Mouse (Mus musculus) forebrain, embryonic 10.5 days (tissue): ENCODE results near the gene Pcdh15. TPM values are rescaled to one million over a fixed set of nuclear protein-coding genes. Genes with fewer than 3 reads are reported as not detected.

Source experiments
- DNase-seq: peaks from one replicate; pipeline ENCODE4 v3.0.0-alpha.2; 2017; ENCODE audit warnings: low spot score; ENCODE audit errors: extremely low spot score
- H3K27ac ChIP-seq: fragments of 300-500 bp; sonication (generic); 2 replicates; pipeline ENCODE4 v1.5.1; 2016; ENCODE audit warnings: mild to moderate bottlenecking
- H3K27me3 ChIP-seq: fragments of 300-500 bp; sonication (generic); 2 replicates; pipeline ENCODE4 v1.6.1; 2016; ENCODE audit warnings: mild to moderate bottlenecking; ENCODE audit not compliant: poor library complexity, severe bottlenecking
- H3K36me3 ChIP-seq: fragments of 300-500 bp; sonication (generic); replicated peaks from 2 replicates; pipeline ENCODE4 v1.6.1; 2016; ENCODE audit warnings: mild to moderate bottlenecking, moderate library complexity
- H3K4me1 ChIP-seq: fragments of 300-500 bp; sonication (generic); 2 replicates; pipeline ENCODE4 v1.6.1; 2016
- H3K4me3 ChIP-seq: fragments of 300-500 bp; sonication (generic); 2 replicates; pipeline ENCODE4 v1.5.1; 2016; ENCODE audit warnings: mild to moderate bottlenecking, moderate library complexity
- H3K9me3 ChIP-seq: fragments of 300-500 bp; sonication (generic); 2 replicates; pipeline ENCODE4 v1.6.1; 2016; ENCODE audit warnings: mild to moderate bottlenecking, moderate library complexity
- WGBS: fragments of 180-500 bp; shearing (Covaris S2); methylation state at CpG from one replicate; pipeline ENCODE4 v1.1.7; 2016; 5-methylcytosine and 5-hydroxymethylcytosine counted together
- polyA plus RNA-seq: library from polyadenylated mRNA; unstranded; fragments of >200 nt; fragmentation: Nextera tagmentation; extraction: Ambion mirVana; gene quantifications from 2 replicates; pipeline ENCODE4 v1.2.1, GENCODE M21; 2016

The Pcdh15 gene
- polyA plus RNA-seq, 1 experiment from 2014 or later, result 0.24 TPM

DNA sequence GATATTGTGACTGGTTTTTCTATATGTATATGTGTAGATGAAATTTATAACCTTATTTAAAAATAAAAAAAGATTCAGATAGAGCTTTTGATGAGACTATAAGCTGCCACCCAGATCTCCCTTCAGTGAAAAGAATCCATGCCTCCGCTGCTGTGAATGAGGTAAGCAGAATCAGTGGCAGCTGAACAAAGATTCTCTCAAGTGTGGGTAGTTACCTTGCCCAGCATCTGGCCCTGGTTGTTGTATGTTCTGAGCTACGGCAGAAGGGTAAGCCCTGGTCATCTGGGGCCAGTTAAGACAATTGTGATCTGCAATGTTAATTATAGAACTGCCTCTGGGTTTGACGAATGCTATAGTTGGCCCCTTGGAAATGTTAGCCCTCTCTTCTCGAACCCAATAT is 1316.2 kb downstream of the Pcdh15 start:
- no peak overlapping the region for H3K27ac ChIP-seq
- no peaks in the 10 kb centered on the region for H3K4me1 ChIP-seq
- no peaks in the 10 kb centered on the region for H3K36me3 ChIP-seq
- H3K9me3 ChIP-seq, result no peaks in the 10 kb centered on the region
- no peak for DNase-seq
- H3K4me3 ChIP-seq, result no peak overlapping the region
- H3K27me3 ChIP-seq, result no peaks in the 10 kb centered on the region
- WGBS, result 62% methylated on average over 4 of the region's 4 CpGs

DNA sequence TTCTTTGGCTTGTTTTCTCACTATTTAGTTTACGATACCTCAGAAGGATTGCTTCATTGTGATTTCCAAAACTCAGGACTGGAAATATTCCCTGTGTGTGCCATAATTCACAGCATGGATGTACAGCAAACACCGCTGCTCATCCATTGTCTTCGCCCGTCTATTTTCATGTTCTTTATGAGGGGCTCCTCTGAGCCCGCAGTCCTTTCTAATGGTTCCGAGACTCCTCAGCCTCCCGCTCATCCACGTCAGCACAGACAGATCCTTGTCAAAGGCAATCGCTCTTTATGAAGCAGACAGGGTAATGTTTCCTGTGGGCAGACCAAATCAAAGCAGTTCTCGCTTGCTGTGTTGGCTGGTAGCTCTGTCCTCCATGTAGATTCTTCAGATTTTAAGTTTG is 1316.8 kb downstream of the Pcdh15 start:
- WGBS, result 88% methylated on average over 10 of the region's 10 CpGs

DNA sequence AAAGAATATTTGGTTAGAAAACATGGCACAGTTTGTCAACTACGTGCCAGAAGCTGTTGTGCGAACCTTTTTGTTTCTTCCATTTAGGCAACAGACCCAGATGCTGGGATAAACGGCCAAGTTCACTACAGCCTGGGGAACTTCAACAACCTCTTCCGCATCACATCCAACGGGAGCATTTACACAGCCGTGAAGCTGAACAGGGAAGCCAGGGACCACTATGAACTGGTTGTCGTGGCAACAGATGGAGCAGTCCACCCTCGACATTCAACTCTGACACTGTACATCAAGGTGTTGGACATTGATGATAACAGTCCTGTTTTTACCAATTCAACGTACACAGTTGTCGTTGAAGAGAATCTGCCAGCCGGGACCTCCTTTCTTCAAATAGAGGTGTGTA is 1350.9 kb downstream of the Pcdh15 start:
- no peak overlapping the region for H3K27ac ChIP-seq
- no peaks in the 10 kb centered on the region for H3K9me3 ChIP-seq
- H3K36me3 ChIP-seq, result no peaks in the 10 kb centered on the region
- no peak for DNase-seq
- 94% methylated on average over 11 of the region's 11 CpGs for WGBS
- no peak overlapping the region for H3K4me3 ChIP-seq
- H3K4me1 ChIP-seq, result no peaks in the 10 kb centered on the region
- no peaks in the 10 kb centered on the region for H3K27me3 ChIP-seq

More for the DNA sequence above, 1316.8 kb downstream of the Pcdh15 start:
- Histone ChIP-seq H3K9me3 (no peaks in the 10 kb centered on the region), H3K27ac (no peak overlapping the region), H3K36me3 (no peaks in the 10 kb centered on the region), H3K4me1 (no peaks in the 10 kb centered on the region), H3K27me3 (no peaks in the 10 kb centered on the region), H3K4me3 (no peak overlapping the region)
- DNase-seq, result no peak

DNA sequence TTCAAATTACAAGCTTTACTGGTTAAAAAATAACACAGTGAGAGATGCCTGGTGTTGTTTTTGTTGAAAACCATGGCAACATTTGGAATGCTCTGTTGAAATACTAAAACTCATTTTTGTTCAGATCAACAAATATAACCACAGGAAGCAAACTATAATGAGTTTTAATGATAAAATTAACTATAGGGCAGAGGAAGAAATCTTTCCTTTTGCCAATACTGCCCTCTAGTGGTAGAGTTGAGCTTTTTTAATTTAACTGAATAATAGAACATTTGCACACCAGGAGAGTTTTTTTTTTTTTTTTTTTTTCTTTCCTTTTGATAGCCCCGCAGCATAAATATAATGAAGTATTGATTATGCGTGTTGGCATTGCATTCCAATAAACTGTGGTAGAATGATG is 1364.8 kb downstream of the Pcdh15 start:
- DNase-seq, result no peak
- H3K9me3 ChIP-seq, result no peaks in the 10 kb centered on the region
- no peaks in the 10 kb centered on the region for H3K36me3 ChIP-seq
- WGBS, result 31% methylated on average over 2 of the region's 2 CpGs
- no peak overlapping the region for H3K27ac ChIP-seq
- no peaks in the 10 kb centered on the region for H3K4me1 ChIP-seq
- H3K27me3 ChIP-seq, result no peaks in the 10 kb centered on the region
- H3K4me3 ChIP-seq, result no peak overlapping the region

DNA sequence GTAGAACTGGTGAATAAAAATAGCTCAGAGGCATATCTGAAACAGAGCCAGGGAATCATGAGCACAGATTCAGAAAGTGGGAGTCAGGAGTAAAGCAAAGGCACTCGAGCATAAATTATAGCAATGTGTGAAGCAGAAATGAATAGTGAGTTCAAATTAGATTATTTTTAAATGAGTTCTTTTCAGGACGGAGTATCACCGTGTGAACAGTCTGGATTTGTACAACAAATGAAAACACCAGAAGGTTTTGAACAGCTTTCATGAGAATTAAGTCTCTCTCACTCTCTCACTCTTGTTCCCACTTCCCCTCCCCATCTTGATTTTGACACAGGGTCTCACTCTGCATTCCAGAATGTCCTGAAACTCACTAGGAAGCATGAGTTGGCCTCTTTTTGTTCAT is 1381.6 kb downstream of the Pcdh15 start:
- H3K27me3 ChIP-seq, result no peaks in the 10 kb centered on the region
- H3K9me3 ChIP-seq, result no peaks in the 10 kb centered on the region
- H3K27ac ChIP-seq, result no peak overlapping the region
- no peak overlapping the region for H3K4me3 ChIP-seq
- WGBS, result 88% methylated on average over 3 of the region's 3 CpGs
- no peak for DNase-seq
- H3K36me3 ChIP-seq, result no peaks in the 10 kb centered on the region
- no peaks in the 10 kb centered on the region for H3K4me1 ChIP-seq

DNA sequence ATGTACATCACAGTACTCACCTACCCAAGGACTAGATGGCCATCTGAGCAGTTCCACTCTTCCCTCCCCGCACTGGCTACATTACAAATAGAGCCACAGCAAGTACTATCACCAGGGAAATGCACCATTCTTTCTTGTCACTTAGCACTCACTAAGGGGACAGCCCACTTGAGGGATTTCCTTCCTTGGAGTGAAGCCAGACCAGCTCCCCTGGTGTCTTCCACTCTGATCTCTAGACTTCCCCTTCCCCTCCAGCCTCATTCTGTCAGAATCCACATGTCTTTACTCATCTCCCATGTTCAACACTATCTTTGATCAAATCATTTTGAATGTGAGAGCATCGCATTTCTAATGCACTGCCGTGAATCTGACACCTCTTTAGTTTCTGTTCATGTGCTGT is 1413.2 kb downstream of the Pcdh15 start:
- H3K4me3 ChIP-seq, result no peak overlapping the region
- 85% methylated on average over 3 of the region's 3 CpGs for WGBS
- peaks cover 4% of the 10 kb centered on the region; the same call in 1 of the 2 replicates for H3K4me1 ChIP-seq

DNA sequence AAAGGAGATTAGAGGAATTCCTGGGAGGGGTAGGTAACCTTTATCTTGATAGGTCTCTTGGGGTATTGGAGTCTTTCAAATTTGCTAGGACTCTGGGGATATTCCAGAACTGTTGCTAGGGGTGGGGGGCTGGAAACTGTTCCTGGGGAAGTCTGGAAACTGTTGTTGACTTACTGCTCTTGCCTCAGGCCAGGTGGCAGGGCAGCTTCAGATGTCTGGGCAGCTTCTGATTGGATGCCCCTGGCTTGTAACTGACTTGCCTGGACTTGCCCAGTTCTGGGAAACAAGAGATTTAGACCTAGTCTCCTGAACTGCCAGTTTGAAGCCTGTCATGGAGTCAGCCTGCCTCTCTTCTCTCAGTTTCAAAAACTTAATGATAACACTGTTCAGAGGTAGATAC is 1414.6 kb downstream of the Pcdh15 start:
- no peaks in the 10 kb centered on the region for H3K9me3 ChIP-seq
- no peak overlapping the region for H3K4me3 ChIP-seq
- no peaks in the 10 kb centered on the region for H3K27me3 ChIP-seq
- peaks cover 4% of the 10 kb centered on the region; the same call in 1 of the 2 replicates for H3K4me1 ChIP-seq
- no peak overlapping the region for H3K27ac ChIP-seq
- H3K36me3 ChIP-seq, result no peaks in the 10 kb centered on the region
- no peak for DNase-seq

More for the DNA sequence above, 1413.2 kb downstream of the Pcdh15 start:
- Histone ChIP-seq H3K27ac (no peak overlapping the region), H3K36me3 (no peaks in the 10 kb centered on the region), H3K9me3 (no peaks in the 10 kb centered on the region), H3K27me3 (no peaks in the 10 kb centered on the region)
- DNase-seq, result no peak

DNA sequence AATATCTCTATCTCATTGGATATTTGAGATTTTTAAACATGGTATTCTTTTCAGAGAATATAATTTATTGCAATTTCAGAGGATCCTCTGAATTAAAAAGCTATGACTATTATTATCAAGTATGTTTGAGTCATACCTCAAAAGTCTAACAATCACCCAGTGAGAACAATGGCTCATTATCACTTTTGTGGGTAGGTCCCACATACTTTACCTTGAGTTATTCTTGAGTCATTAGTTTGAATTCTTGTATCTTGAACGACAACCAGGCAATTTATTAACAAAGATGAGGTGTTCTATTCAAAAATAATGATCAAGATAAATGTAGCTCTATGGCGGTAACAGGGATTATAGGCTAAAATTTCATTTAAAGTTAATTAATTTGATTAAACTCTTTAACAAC is 1439.2 kb downstream of the Pcdh15 start:
- no peaks in the 10 kb centered on the region for H3K27me3 ChIP-seq
- no peak for DNase-seq
- H3K4me3 ChIP-seq, result no peak overlapping the region
- H3K27ac ChIP-seq, result no peak overlapping the region
- H3K4me1 ChIP-seq, result no peaks in the 10 kb centered on the region
- WGBS, result 85% methylated on average over 2 of the region's 2 CpGs
- no peaks in the 10 kb centered on the region for H3K36me3 ChIP-seq
- no peaks in the 10 kb centered on the region for H3K9me3 ChIP-seq

DNA sequence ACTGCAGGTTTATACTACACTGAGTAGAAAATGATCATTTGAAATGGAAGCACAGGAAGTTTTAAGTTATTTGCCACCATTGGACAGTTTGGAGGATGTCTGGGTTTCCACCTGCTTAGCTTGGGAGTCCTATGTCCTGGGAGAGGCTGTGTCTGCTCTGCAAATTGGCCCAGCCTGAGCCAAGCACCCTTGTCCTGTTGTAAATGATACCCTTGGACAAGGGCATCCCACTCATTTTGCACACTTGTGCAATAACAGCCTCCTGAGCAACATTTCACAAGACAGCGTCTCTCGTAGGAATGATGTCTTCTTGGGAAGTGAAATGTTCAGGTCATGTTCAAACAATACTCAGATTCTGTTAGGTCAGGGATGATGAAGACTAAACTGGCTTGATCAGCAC is 1456.2 kb downstream of the Pcdh15 start:
- 80% methylated on average over 2 of the region's 2 CpGs for WGBS
- Histone ChIP-seq H3K4me3 (no peak overlapping the region), H3K4me1 (no peaks in the 10 kb centered on the region), H3K27me3 (no peaks in the 10 kb centered on the region), H3K9me3 (no peaks in the 10 kb centered on the region), H3K27ac (no peak overlapping the region), H3K36me3 (no peaks in the 10 kb centered on the region)
- DNase-seq, result no peak

DNA sequence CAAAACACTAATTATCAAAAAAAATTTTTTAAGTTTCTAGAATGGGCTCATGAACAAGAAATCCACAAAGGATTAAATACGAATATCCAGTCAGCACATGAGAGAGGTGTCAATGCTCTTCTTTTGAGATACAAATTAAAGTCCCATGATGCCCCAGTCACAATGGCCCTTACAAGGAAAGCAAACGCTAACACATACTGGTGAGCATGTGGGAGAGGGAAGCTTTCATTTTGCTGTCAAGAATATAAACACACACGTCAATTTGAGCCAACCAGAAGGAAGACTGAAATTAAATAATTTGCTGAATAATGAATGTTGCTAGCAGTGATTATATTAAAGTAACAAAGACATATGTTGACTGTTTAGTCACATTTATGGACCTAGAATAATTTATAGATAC is 1470.5 kb downstream of the Pcdh15 start:
- DNase-seq, result no peak
- Histone ChIP-seq H3K36me3 (no peaks in the 10 kb centered on the region), H3K9me3 (no peaks in the 10 kb centered on the region), H3K4me1 (no peaks in the 10 kb centered on the region), H3K4me3 (no peak overlapping the region), H3K27me3 (no peaks in the 10 kb centered on the region), H3K27ac (no peak overlapping the region)
- WGBS, result 89% methylated on average over 3 of the region's 3 CpGs

DNA sequence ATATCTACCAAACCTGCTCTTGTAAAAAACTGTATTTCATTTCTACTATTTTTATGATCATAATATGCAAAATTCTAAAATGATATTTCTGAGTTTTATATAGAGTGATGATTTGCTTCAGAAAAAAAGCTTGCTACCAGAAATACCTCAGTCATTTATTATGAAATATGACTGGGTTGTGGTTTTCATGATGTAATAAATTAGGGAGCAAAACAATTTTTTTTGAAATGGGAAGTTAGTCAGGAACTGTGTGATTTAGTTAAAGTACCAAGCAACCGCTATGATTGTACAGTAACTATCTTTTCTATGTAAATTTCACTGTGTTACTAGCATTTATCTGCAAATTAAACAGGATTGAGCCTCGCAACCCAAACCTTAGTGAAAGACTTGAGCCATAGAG is 1480.8 kb downstream of the Pcdh15 start:
- no peak overlapping the region for H3K4me3 ChIP-seq
- DNase-seq, result no peak
- H3K27me3 ChIP-seq, result no peaks in the 10 kb centered on the region
- H3K27ac ChIP-seq, result no peak overlapping the region
- 87% methylated on average over 2 of the region's 2 CpGs for WGBS
- H3K36me3 ChIP-seq, result no peaks in the 10 kb centered on the region
- no peaks in the 10 kb centered on the region for H3K9me3 ChIP-seq
- no peaks in the 10 kb centered on the region for H3K4me1 ChIP-seq

DNA sequence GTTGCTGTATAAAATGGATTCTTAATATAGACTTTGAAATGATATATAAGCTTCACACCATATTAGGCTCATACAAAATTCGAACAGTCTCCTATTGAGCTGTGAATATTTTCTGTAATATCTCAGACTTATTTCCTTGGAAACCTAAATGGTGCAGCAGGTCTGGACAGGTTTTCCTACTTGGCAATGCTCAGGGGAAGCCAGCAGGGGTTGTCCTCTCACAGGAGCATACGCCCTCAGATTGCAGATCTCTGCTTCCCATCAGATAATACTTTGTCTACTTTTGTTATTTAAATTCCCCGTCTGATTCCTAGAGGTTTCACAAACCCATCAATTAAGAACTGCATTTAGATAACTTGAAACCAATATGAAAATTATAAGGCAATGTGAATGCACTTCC is 1492.7 kb downstream of the Pcdh15 start:
- no peak overlapping the region for H3K4me3 ChIP-seq
- no peaks in the 10 kb centered on the region for H3K36me3 ChIP-seq
- WGBS, result 77% methylated on average over 3 of the region's 3 CpGs
- no peaks in the 10 kb centered on the region for H3K9me3 ChIP-seq
- H3K4me1 ChIP-seq, result no peaks in the 10 kb centered on the region
- H3K27me3 ChIP-seq, result no peaks in the 10 kb centered on the region
- no peak for DNase-seq
- H3K27ac ChIP-seq, result no peak overlapping the region

DNA sequence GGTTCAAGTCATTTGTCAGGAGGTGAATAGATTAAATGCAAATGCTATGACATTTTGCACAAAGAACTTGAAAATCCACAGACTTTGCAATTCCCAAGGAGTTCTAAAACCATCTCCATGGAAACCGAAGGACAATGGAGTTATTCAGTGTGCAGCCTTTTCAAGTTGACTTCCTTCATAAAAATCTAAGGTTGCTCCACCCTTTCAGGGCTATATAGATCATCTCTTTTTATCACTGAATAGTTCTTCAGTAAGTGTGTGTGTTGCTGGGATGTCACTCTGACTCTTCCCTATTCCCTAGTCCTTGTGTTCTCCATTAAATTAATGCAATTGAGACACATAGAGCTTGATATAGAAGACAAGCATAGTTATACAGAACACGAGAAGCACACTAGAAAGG is 1508.5 kb downstream of the Pcdh15 start:
- Histone ChIP-seq H3K9me3 (no peaks in the 10 kb centered on the region), H3K4me1 (peaks cover 8% of the 10 kb centered on the region; the same call in 1 of the 2 replicates), H3K4me3 (no peak overlapping the region), H3K27me3 (no peaks in the 10 kb centered on the region), H3K36me3 (no peaks in the 10 kb centered on the region), H3K27ac (no peak overlapping the region)
- WGBS, result 78% methylated on average over 2 of the region's 2 CpGs
- DNase-seq, result no peak

DNA sequence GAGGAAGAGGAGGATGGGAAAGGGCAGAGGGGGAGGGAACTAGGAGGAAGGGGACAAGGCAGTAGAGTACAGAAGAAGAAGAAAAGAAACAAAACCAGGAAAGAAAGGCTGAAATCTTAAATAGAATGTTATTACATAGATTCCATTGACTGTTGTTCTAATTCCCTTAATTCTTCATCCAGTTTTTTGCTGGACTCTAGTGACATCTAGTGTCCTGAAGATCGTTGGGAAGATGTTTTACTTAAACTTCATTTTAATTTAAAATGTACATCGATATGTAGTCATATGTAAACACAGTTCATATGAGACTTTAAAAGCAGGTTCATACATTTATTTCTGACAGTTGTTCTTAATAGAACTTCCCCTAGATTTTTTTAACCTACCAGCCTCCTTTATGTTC is 1522.7 kb downstream of the Pcdh15 start:
- no peak overlapping the region for H3K27ac ChIP-seq
- H3K36me3 ChIP-seq, result no peaks in the 10 kb centered on the region
- no peak overlapping the region for H3K4me3 ChIP-seq
- WGBS, result 76% methylated on average over 2 of the region's 2 CpGs
- no peaks in the 10 kb centered on the region for H3K4me1 ChIP-seq
- peaks cover 3% of the 10 kb centered on the region; the same call in 1 of the 2 replicates for H3K9me3 ChIP-seq
- DNase-seq, result no peak
- H3K27me3 ChIP-seq, result no peaks in the 10 kb centered on the region
